Mouse (Mus musculus) testis, adult 2 months (tissue): Measurements from ENCODE around the gene Pcgf6. TPM values are rescaled to one million over a fixed set of nuclear protein-coding genes. Genes with fewer than 3 reads are reported as not detected.
"Not testable (repeated sequence)": the region's sequence is repeated elsewhere in the genome, so short reads cannot be mapped to it uniquely, and the experiment has no call there.

ENCODE experiments used
- H3K27ac ChIP-seq: fragments of 200-500 bp; 2 replicates; pipeline ENCODE4 v1.5.1; 2012; ENCODE audit warnings: low read depth, low read length; ENCODE audit not compliant: control insufficient read depth, insufficient read depth
- H3K27me3 ChIP-seq: fragments of 200-500 bp; 2 replicates; pipeline ENCODE4 v1.6.1; 2012; ENCODE audit warnings: mild to moderate bottlenecking, low read length, moderate library complexity; ENCODE audit not compliant: control insufficient read depth, insufficient read depth
- H3K36me3 ChIP-seq: fragments of 200-500 bp; 2 replicates; pipeline ENCODE4 v1.6.1; 2012; ENCODE audit warnings: mild to moderate bottlenecking, low read length; ENCODE audit not compliant: control insufficient read depth, insufficient read depth
- H3K4me1 ChIP-seq: fragments of 200-500 bp; 2 replicates; pipeline ENCODE4 v1.6.1; 2012; ENCODE audit warnings: low read length; ENCODE audit not compliant: control insufficient read depth, insufficient read depth
- H3K4me3 ChIP-seq: fragments of 200-500 bp; 2 replicates; pipeline ENCODE4 v1.5.1; 2012; ENCODE audit warnings: low read depth, mild to moderate bottlenecking, low read length, moderate library complexity, mixed read lengths; ENCODE audit not compliant: control insufficient read depth
- CTCF ChIP-seq: fragments of 200-500 bp; IDR thresholded peaks from 2 replicates; pipeline ENCODE4 v1.5.1; 2012; ENCODE audit warnings: low read depth, mild to moderate bottlenecking, inconsistent platforms, low read length, moderate library complexity; ENCODE audit not compliant: control insufficient read depth, insufficient read depth, insufficient replicate concordance
- POLR2A ChIP-seq: fragments of 200-500 bp; IDR thresholded peaks from 2 replicates; pipeline ENCODE4 v1.6.1; 2012; ENCODE audit warnings: low read depth, mild to moderate bottlenecking, inconsistent platforms, low read length, moderate library complexity; ENCODE audit not compliant: control insufficient read depth
- polyA plus RNA-seq: library from polyadenylated mRNA; depleted of rRNA; stranded (reverse); fragments of >200 nt; gene quantifications from 2 replicates; pipeline ENCODE4 v1.2.3, GENCODE M21; 2012

Pcgf6 gene
- polyA plus RNA-seq, 1 experiment: 31.9 TPM

DNA sequence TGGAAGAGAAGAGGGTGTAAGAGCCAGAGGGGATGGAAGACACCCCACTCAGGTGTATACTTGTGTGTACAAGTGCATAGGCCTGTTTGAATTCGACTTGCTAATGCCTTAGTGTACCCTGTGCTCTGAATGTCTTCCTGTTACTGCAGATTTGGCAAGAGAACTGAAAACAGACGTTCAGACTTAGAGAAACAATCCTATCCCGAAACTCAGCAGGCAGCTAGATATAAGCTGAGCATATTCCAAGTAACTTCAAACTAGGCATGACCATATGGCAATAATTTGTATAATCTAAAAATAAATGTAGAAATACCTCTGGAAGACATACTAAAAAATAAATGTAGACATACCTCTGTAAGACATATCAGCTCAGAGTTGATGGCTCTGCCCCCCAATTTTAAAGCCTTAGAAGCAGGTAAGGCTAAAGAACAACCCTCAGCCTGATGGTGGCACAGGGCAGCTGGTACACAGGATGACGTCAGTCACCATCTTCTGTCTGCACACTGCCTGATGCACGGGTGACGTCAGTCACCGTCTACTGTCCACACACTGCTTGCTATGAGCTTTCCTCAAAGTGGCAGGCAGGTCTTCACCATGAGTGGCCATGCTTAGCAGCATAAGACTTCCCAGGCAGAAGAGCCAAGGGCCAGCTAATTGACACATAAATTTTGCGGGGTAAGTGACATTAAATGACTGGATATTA lies 52.4 kb downstream of the Pcgf6 start:
- Histone ChIP-seq H3K36me3 (no peaks in the 10 kb centered on the region), H3K27ac (no peak overlapping the region), H3K4me3 (no peak overlapping the region), H3K4me1 (no peaks in the 10 kb centered on the region), H3K27me3 (no peaks in the 10 kb centered on the region)
- no peak for TF ChIP-seq POLR2A
- TF ChIP-seq CTCF: no peak

GRCm38 (mm10) chr19:46996095-46996494 lies 54.6 kb downstream of the Pcgf6 start:
- no peak overlapping the region for H3K27ac ChIP-seq
- H3K4me3 ChIP-seq: no peak overlapping the region
- TF ChIP-seq CTCF (no peak), POLR2A (no peak)
- H3K4me1 ChIP-seq: no peaks in the 10 kb centered on the region
- H3K36me3 ChIP-seq: no peaks in the 10 kb centered on the region
- H3K27me3 ChIP-seq: no peaks in the 10 kb centered on the region

- not testable (repeated sequence) for H3K27ac ChIP-seq, H3K36me3 ChIP-seq, H3K4me3 ChIP-seq, H3K4me1 ChIP-seq, H3K27me3 ChIP-seq
Measured at GRCm38 (mm10) chr19:46992329-46992728, 58.4 kb downstream of the Pcgf6 start.

DNA sequence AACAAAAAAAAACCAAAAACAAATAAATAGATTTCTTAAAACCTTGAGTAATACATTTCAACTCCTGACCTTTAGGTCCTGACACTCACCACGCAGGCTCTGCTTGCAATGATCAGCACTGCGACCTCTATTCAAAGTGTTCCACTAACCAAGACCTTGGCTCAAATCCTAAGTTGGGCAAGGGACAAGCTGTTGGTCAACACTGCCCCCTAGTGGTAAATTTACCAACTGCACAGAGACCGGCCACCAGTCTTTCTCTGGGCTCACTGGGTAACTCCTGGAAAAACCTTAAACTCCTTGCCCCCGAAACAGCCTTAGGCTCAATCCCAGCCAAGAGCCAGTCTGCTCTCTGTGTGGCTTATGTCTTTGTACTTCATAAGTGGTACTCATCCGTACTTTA lies 59.6 kb downstream of the Pcgf6 start:
- Histone ChIP-seq H3K27me3 (no peaks in the 10 kb centered on the region), H3K4me3 (no peak overlapping the region), H3K36me3 (no peaks in the 10 kb centered on the region), H3K4me1 (no peaks in the 10 kb centered on the region), H3K27ac (no peak overlapping the region)
- TF ChIP-seq CTCF (peak; percentile 85), POLR2A (no peak)

DNA sequence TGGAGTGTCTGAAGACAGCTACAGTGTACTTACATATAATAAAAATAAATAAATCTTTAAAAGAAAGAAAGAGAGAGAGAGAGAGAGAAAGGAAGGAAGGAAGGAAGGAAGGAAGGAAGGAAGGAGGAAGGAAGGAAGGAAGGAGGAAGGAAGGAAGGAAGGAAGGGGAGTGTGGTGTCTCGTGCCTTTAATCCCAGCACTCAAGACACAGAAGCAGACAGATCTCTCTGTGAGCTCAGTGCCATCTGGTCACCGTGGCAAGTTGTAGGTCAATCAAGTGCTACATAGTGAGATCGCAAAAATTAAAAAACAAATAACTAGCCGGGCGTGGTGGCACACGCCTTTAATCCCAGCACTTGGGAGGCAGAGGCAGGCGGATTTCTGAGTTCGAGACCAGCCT lies 60.1 kb downstream of the Pcgf6 start:
- H3K27me3 ChIP-seq, H3K4me1 ChIP-seq, H3K4me3 ChIP-seq, H3K27ac ChIP-seq, H3K36me3 ChIP-seq: not testable (repeated sequence)

- H3K27ac ChIP-seq: no peak overlapping the region
- H3K27me3 ChIP-seq: no peaks in the 10 kb centered on the region
- H3K36me3 ChIP-seq: no peaks in the 10 kb centered on the region
- no peak overlapping the region for H3K4me3 ChIP-seq
- no peak for TF ChIP-seq CTCF
- TF ChIP-seq POLR2A: no peak
- H3K4me1 ChIP-seq: no peaks in the 10 kb centered on the region
Measured at GRCm38 (mm10) chr19:46990153-46990518, 60.6 kb downstream of the Pcgf6 start.

DNA sequence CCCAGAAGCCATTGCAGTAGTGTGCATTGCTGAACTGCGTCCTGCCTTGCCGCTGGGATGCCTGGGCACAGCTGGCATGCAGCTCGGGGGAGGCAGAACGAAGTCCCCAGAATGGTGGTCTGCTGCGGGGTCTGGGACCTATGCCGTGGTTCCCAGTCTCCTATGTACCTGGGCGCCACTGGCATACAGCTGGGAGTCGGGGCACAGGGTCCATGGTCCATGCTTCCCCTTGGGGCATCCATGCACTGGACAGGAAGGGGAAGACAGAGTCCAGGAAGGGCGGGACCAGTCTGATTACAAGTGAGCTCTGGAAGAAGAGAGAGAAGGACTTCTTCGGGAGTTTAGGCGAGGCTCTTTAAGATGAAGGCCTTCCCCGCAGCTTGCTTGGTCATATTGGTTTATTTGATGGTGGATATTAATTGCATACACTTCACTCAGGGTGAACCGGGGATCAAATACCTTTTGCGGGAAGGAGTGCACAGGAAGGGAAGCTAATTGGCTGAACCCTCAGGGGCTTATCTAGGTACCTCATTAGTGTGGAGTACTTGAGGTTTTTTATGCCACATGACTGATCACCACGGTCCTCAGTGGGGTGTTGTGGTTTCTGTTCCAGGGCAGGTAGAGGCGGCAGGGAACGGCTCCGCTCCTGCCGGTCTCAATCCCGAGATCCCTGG lies 61.1 kb downstream of the Pcgf6 start:
- Histone ChIP-seq H3K36me3 (no peaks in the 10 kb centered on the region), H3K27ac (no peak overlapping the region), H3K27me3 (no peaks in the 10 kb centered on the region), H3K4me3 (no peak overlapping the region), H3K4me1 (no peaks in the 10 kb centered on the region)
- TF ChIP-seq POLR2A: no peak
- no peak for TF ChIP-seq CTCF
